Mouse (Mus musculus) cortical plate, adult 2 months (tissue): Measurements from ENCODE around the gene Cab39.
"Not testable (repeated sequence)": the region's sequence is repeated elsewhere in the genome, so short reads cannot be mapped to it uniquely, and the experiment has no call there.

Experiments
- CTCF ChIP-seq: fragments of 200-500 bp; IDR thresholded peaks from 2 replicates; pipeline ENCODE4 v1.5.1; 2011; ENCODE audit warnings: mild to moderate bottlenecking, control low read depth, low read length; ENCODE audit not compliant: insufficient read depth; ENCODE audit errors: extremely low read depth
- POLR2A ChIP-seq: fragments of 200-500 bp; IDR thresholded peaks from 2 replicates; pipeline ENCODE4 v1.6.1; 2011; ENCODE audit warnings: mild to moderate bottlenecking, low read length, control low read depth; ENCODE audit not compliant: insufficient read depth; ENCODE audit errors: extremely low read depth

DNA sequence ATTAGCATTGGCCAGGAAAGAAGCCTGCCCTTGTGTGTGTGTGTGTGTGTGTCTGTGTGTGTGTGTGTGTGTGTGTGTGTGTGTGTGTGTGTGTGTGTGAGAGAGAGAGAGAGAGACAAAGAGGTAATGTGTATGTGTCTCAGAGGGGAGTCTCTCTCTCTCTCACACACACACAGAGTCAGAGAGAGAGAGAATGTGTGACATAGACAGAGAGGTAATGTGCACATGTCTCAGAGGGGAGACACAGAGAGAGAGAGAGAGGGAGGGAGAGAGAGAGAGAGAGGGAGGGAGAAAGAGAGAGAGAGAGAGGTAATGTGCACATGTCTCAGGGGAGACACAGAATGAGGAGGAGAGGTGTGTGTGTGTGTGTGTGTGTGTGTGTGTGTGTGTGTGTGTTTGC is 21.0 kb downstream of the Cab39 start:
- not testable (repeated sequence) for TF ChIP-seq CTCF, POLR2A
